Mouse (Mus musculus) lung, adult 2 months (tissue): ENCODE data around the gene Cpne5. TPM values are rescaled to one million over a fixed set of nuclear protein-coding genes. Genes with fewer than 3 reads are reported as not detected.

Experiments used
- DNase-seq: peaks from one replicate; pipeline ENCODE4 v3.0.0; 2022
- H3K4me1 ChIP-seq: fragments of 200-500 bp; 2 replicates; pipeline ENCODE4 v1.6.1; 2011; ENCODE audit warnings: low read length; ENCODE audit not compliant: control insufficient read depth, insufficient read depth
- H3K4me3 ChIP-seq: fragments of 200-500 bp; replicated peaks from 2 replicates; pipeline ENCODE3; 2011; ENCODE audit warnings: low read depth, mild to moderate bottlenecking, control low read depth, low read length; ENCODE audit errors: extremely low read depth
- CTCF ChIP-seq: fragments of 200-500 bp; IDR thresholded peaks from 2 replicates; pipeline ENCODE4 v1.5.1; 2011; ENCODE audit warnings: mild to moderate bottlenecking, low read length, control low read depth; ENCODE audit not compliant: insufficient read depth
- POLR2A ChIP-seq: fragments of 200-500 bp; IDR thresholded peaks from 2 replicates; pipeline ENCODE4 v1.6.1; 2011; ENCODE audit warnings: low read depth, mild to moderate bottlenecking, control low read depth, low read length, borderline replicate concordance; ENCODE audit errors: extremely low read depth
- WGBS: fragments of 180-500 bp; shearing (Covaris S2); methylation state at CpG from one replicate; pipeline ENCODE4 v1.1.7; 2018; 5-methylcytosine and 5-hydroxymethylcytosine counted together
- polyA plus RNA-seq: library from polyadenylated mRNA; depleted of rRNA; stranded (reverse); fragments of >200 nt; gene quantifications from 2 replicates; pipeline ENCODE4 v1.2.3, GENCODE M21; 2012

The Cpne5 gene
- polyA plus RNA-seq, 1 experiment, result 13.6 TPM

- no peak for DNase-seq
- Histone ChIP-seq H3K4me3 (no peak overlapping the region), H3K4me1 (no peaks in the 10 kb centered on the region)
- WGBS, result 65% methylated on average over 5 of the region's 5 CpGs
- TF ChIP-seq POLR2A (no peak), CTCF (no peak)
Observed at GRCm38 (mm10) chr17:29129341-29129740, 108.6 kb downstream of the Cpne5 start.

- WGBS, result 91% methylated on average over 3 of the region's 3 CpGs
- no peak for DNase-seq
- TF ChIP-seq POLR2A (no peak), CTCF (no peak)
- peaks cover 5% of the 10 kb centered on the region; the same call in 1 of the 2 replicates for H3K4me1 ChIP-seq
- no peak overlapping the region for H3K4me3 ChIP-seq
Observed at GRCm38 (mm10) chr17:29126561-29126960, 111.4 kb downstream of the Cpne5 start.

- DNase-seq, result no peak
- no peak overlapping the region for H3K4me3 ChIP-seq
- WGBS, result 38% methylated on average over 6 of the region's 6 CpGs
- peaks cover 5% of the 10 kb centered on the region for H3K4me1 ChIP-seq
- TF ChIP-seq POLR2A (no peak), CTCF (no peak)
Observed at GRCm38 (mm10) chr17:29123578-29124174, 114.3 kb downstream of the Cpne5 start.

GRCm38 (mm10) chr17:29122817-29123216, 115.2 kb downstream of the Cpne5 start:
- Histone ChIP-seq H3K4me1 (peaks cover 5% of the 10 kb centered on the region), H3K4me3 (no peak overlapping the region)
- 22% methylated on average over 6 of the region's 6 CpGs for WGBS
- DNase-seq, result no peak
- TF ChIP-seq POLR2A, result no peak
- TF ChIP-seq CTCF, result no peak

- WGBS, result 37% methylated on average over 12 of the region's 12 CpGs
- no peak overlapping the region for H3K4me3 ChIP-seq
- peaks cover 5% of the 10 kb centered on the region for H3K4me1 ChIP-seq
- peak; percentile 30 for DNase-seq
- no peak for TF ChIP-seq CTCF
- peak; percentile 23; the same call in 1 of the 2 replicates for TF ChIP-seq POLR2A
Observed at GRCm38 (mm10) chr17:29120666-29121065, 117.3 kb downstream of the Cpne5 start.

- no peak for TF ChIP-seq POLR2A
- TF ChIP-seq CTCF, result no peak
- no peaks in the 10 kb centered on the region; the same call in 1 of the 2 replicates for H3K4me1 ChIP-seq
- H3K4me3 ChIP-seq, result no peak overlapping the region
- WGBS, result 55% methylated on average over 5 of the region's 5 CpGs
- DNase-seq, result no peak
Observed at GRCm38 (mm10) chr17:29118057-29118456, 119.9 kb downstream of the Cpne5 start.

- no peaks in the 10 kb centered on the region; the same call in 1 of the 2 replicates for H3K4me1 ChIP-seq
- no peak overlapping the region for H3K4me3 ChIP-seq
- DNase-seq, result no peak
- 73% methylated on average over 8 of the region's 8 CpGs for WGBS
- no peak for TF ChIP-seq CTCF
- TF ChIP-seq POLR2A, result no peak
Observed at GRCm38 (mm10) chr17:29117006-29117648, 120.8 kb downstream of the Cpne5 start.

GRCm38 (mm10) chr17:29116023-29116422, 121.9 kb downstream of the Cpne5 start:
- H3K4me3 ChIP-seq, result no peak overlapping the region
- WGBS, result 54% methylated on average over 12 of the region's 12 CpGs
- no peak for DNase-seq
- H3K4me1 ChIP-seq, result no peaks in the 10 kb centered on the region; the same call in 1 of the 2 replicates
- TF ChIP-seq POLR2A, result no peak

GRCm38 (mm10) chr17:29113591-29114352, 124.2 kb downstream of the Cpne5 start, which contains the start of gene Rab44:
Gene Rab44 (plus strand): TSS chr17:29114145.
- Histone ChIP-seq H3K4me1 (no peaks in the 10 kb centered on the region), H3K4me3 (no peak within 1 kb of the TSS)
- 76% methylated on average over 13 of the region's 13 CpGs for WGBS
- DNase-seq, result no peak
- TF ChIP-seq POLR2A, result peak; percentile 39; the same call in 1 of the 2 replicates
- no peak for TF ChIP-seq CTCF
